Mouse (Mus musculus) hindbrain, embryonic 10.5 days (tissue): ENCODE data around the gene Sox5. TPM values are rescaled to one million over a fixed set of nuclear protein-coding genes. Genes with fewer than 3 reads are reported as not detected.
"Not testable (repeated sequence)": the region's sequence is repeated elsewhere in the genome, so short reads cannot be mapped to it uniquely, and the experiment has no call there.

ENCODE experiments used
- DNase-seq: peaks from one replicate; pipeline ENCODE4 v3.0.0-alpha.2; 2017; ENCODE audit warnings: low spot score
- H3K27ac ChIP-seq: fragments of 300-500 bp; sonication (generic); 2 replicates; pipeline ENCODE4 v1.5.1; 2016; ENCODE audit warnings: mild to moderate bottlenecking, moderate library complexity
- H3K27me3 ChIP-seq: fragments of 300-500 bp; sonication (generic); 2 replicates; pipeline ENCODE4 v1.6.1; 2016; ENCODE audit warnings: mild to moderate bottlenecking; ENCODE audit not compliant: poor library complexity, insufficient read depth, severe bottlenecking
- H3K36me3 ChIP-seq: fragments of 300-500 bp; sonication (generic); 2 replicates; pipeline ENCODE4 v1.6.1; 2016; ENCODE audit warnings: mild to moderate bottlenecking, moderate library complexity
- H3K4me1 ChIP-seq: fragments of 300-500 bp; sonication (generic); replicated peaks from 2 replicates; pipeline ENCODE4 v1.6.1; 2016; ENCODE audit warnings: mild to moderate bottlenecking
- H3K4me3 ChIP-seq: fragments of 300-500 bp; sonication (generic); 2 replicates; pipeline ENCODE4 v1.5.1; 2016; ENCODE audit warnings: mild to moderate bottlenecking, moderate library complexity
- H3K9me3 ChIP-seq: fragments of 300-500 bp; sonication (generic); 2 replicates; pipeline ENCODE4 v1.6.1; 2016; ENCODE audit warnings: mild to moderate bottlenecking, moderate library complexity
- WGBS: fragments of 180-500 bp; shearing (Covaris S2); methylation state at CpG from one replicate; pipeline ENCODE4 v1.1.7; 2016; 5-methylcytosine and 5-hydroxymethylcytosine counted together
- polyA plus RNA-seq: library from polyadenylated mRNA; unstranded; fragments of >200 nt; fragmentation: Nextera tagmentation; extraction: Ambion mirVana; gene quantifications from 2 replicates; pipeline ENCODE4 v1.2.1, GENCODE M21; 2016

Gene Sox5
- polyA plus RNA-seq, 1 experiment from 2014 or later: 30.6 TPM

GRCm38 (mm10) chr6:144203013-144203412 is 578.8 kb downstream of the Sox5 start:
- Histone ChIP-seq H3K27ac (no peak overlapping the region), H3K9me3 (no peaks in the 10 kb centered on the region), H3K36me3 (no peaks in the 10 kb centered on the region), H3K4me3 (0 out of 2 replicates have a peak overlapping the region, but pooled peaks have one; percentile 9), H3K4me1 (peaks cover 37% of the 10 kb centered on the region), H3K27me3 (no peaks in the 10 kb centered on the region)
- no peak for DNase-seq
- 50% methylated on average over 12 of the region's 12 CpGs for WGBS

- DNase-seq: no peak
- H3K27me3 ChIP-seq: no peaks in the 10 kb centered on the region
- no peaks in the 10 kb centered on the region for H3K9me3 ChIP-seq
- no peaks in the 10 kb centered on the region for H3K36me3 ChIP-seq
- H3K4me3 ChIP-seq: no peak overlapping the region
- 88% methylated on average over 5 of the region's 5 CpGs for WGBS
- H3K4me1 ChIP-seq: peaks cover 35% of the 10 kb centered on the region
- no peak overlapping the region for H3K27ac ChIP-seq
These were observed 580.3 kb downstream of the Sox5 start for GRCm38 (mm10) chr6:144201402-144202040.

- DNase-seq: no peak
- 0 out of 2 replicates have a peak, but pooled peaks cover under 1% of the 10 kb centered on the region for H3K9me3 ChIP-seq
- 72% methylated on average over 16 of the region's 16 CpGs for WGBS
- H3K4me3 ChIP-seq: no peak overlapping the region
- H3K36me3 ChIP-seq: no peaks in the 10 kb centered on the region
- no peak overlapping the region for H3K27ac ChIP-seq
- H3K4me1 ChIP-seq: peaks cover 9% of the 10 kb centered on the region
- no peaks in the 10 kb centered on the region for H3K27me3 ChIP-seq
These were observed 584.3 kb downstream of the Sox5 start for GRCm38 (mm10) chr6:144197209-144198119.

- Histone ChIP-seq H3K27ac (no peak overlapping the region), H3K9me3 (peaks cover 16% of the 10 kb centered on the region; the same call in 1 of the 2 replicates), H3K4me1 (peaks cover 7% of the 10 kb centered on the region), H3K27me3 (no peaks in the 10 kb centered on the region), H3K36me3 (peaks cover 13% of the 10 kb centered on the region), H3K4me3 (no peak overlapping the region)
- WGBS: 85% methylated on average over 14 of the region's 14 CpGs
- DNase-seq: no peak
These were observed 585.8 kb downstream of the Sox5 start for GRCm38 (mm10) chr6:144195934-144196333.

DNA sequence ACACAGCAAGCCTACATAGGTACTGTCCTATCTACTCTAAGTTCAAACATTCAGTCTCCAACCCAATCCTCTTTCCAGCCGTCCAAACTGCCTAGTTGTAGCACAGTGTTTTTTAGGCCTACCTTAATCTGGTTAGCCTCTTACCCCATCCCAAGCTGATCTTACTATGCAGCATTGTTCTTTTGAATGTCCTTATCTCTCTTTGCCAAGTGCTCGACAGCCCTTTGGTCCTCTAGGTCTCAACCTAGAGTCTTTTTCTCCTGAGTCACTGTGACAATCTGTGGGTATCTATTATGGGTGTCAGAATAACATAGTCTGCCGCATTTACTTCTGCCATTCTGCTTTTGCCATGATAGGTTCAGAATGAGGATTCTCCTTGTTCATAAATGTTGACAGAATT is 598.7 kb downstream of the Sox5 start:
- 0 out of 2 replicates have a peak, but pooled peaks cover 7% of the 10 kb centered on the region for H3K36me3 ChIP-seq
- no peak overlapping the region for H3K27ac ChIP-seq
- no peaks in the 10 kb centered on the region for H3K9me3 ChIP-seq
- H3K27me3 ChIP-seq: no peaks in the 10 kb centered on the region
- H3K4me1 ChIP-seq: peaks cover 27% of the 10 kb centered on the region
- WGBS: 91% methylated on average over 3 of the region's 3 CpGs
- DNase-seq: no peak
- H3K4me3 ChIP-seq: no peak overlapping the region

GRCm38 (mm10) chr6:144182429-144182828 is 599.3 kb downstream of the Sox5 start:
- H3K4me1 ChIP-seq: peaks cover 27% of the 10 kb centered on the region
- not testable (repeated sequence) for H3K36me3 ChIP-seq, H3K4me3 ChIP-seq, H3K27ac ChIP-seq, H3K9me3 ChIP-seq, H3K27me3 ChIP-seq, DNase-seq
- 95% methylated on average over 13 of the region's 13 CpGs for WGBS

DNA sequence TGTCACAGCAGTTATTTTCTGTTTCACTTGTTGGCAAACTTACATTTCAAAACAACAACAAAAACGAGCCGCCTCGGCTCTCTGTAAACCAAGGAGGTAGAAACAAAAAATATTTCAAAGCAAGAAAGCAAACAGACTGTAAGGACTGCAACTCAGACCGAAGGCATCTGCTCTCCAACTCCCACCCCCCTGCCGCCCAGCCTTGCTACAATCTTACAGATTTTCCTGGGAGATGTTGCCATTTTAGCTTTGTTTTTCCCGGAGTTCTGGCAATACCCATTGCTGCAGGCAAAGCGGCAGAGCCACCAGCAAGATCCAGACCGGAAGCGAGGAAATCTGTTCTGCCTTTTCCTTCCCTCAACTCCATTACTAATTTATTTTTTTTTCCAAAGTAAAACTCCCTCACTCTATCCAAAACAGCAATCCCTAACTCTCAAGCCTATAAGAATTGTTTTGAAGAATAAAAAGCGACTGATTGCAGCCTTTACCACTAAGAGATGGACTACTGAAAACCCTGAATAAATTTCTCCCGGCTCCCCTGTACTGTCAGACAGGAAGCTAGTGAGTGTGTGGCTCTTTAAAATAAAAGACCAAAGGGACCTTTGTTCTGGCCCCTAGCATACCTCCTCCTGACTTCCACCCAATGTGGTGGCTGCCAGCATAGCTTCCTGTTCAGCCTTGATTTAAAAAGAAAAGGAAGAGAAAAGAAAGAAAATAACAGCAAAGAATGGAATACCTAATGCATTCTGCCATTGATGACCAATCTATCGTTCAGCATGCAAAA is 600.5 kb downstream of the Sox5 start:
- Histone ChIP-seq H3K27ac (peak overlapping the region; percentile 85), H3K36me3 (0 out of 2 replicates have a peak, but pooled peaks cover 5% of the 10 kb centered on the region), H3K27me3 (no peaks in the 10 kb centered on the region), H3K4me1 (peaks cover 27% of the 10 kb centered on the region), H3K9me3 (no peaks in the 10 kb centered on the region), H3K4me3 (peak overlapping the region; percentile 30)
- 42% methylated on average over 12 of the region's 12 CpGs for WGBS
- no peak for DNase-seq

- H3K9me3 ChIP-seq: no peaks in the 10 kb centered on the region
- no peaks in the 10 kb centered on the region for H3K27me3 ChIP-seq
- WGBS: 74% methylated on average over 3 of the region's 3 CpGs
- H3K36me3 ChIP-seq: 0 out of 2 replicates have a peak, but pooled peaks cover 5% of the 10 kb centered on the region
- no peak overlapping the region for H3K27ac ChIP-seq
- H3K4me1 ChIP-seq: peaks cover 38% of the 10 kb centered on the region
- no peak overlapping the region for H3K4me3 ChIP-seq
- no peak for DNase-seq
These were observed 602.7 kb downstream of the Sox5 start for GRCm38 (mm10) chr6:144179111-144179510.

DNA sequence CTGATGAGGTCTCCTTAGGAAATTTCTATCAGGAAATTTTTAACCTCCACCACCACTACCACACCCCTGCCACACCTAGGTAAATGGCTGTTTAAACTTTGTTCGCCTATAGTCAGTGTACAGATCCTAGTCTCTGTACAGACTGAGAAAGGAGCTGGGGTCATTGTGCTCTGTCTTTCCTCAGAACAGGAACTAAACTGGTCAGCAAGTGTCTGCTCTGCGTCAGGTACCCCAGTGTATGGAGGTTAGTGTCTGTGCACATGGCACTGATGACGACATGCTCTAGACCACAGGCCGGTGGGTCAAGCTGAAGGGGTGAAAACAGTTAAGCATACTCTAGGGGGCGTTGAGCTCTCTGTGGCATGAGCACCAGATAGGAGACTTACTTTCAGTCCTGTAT is 605.1 kb downstream of the Sox5 start:
- Histone ChIP-seq H3K27ac (no peak overlapping the region), H3K36me3 (no peaks in the 10 kb centered on the region), H3K4me1 (peaks cover 40% of the 10 kb centered on the region), H3K27me3 (no peaks in the 10 kb centered on the region), H3K9me3 (no peaks in the 10 kb centered on the region), H3K4me3 (no peak overlapping the region)
- no peak for DNase-seq
- WGBS: 88% methylated on average over 5 of the region's 5 CpGs

GRCm38 (mm10) chr6:144175590-144175989 is 606.2 kb downstream of the Sox5 start:
- Histone ChIP-seq H3K4me3 (no peak overlapping the region), H3K4me1 (peaks cover 30% of the 10 kb centered on the region), H3K27me3 (no peaks in the 10 kb centered on the region), H3K36me3 (no peaks in the 10 kb centered on the region), H3K27ac (no peak overlapping the region), H3K9me3 (no peaks in the 10 kb centered on the region)
- WGBS: 93% methylated on average over 3 of the region's 3 CpGs
- no peak for DNase-seq

GRCm38 (mm10) chr6:144170541-144170940 is 611.2 kb downstream of the Sox5 start:
- Histone ChIP-seq H3K27me3 (no peaks in the 10 kb centered on the region), H3K4me1 (peaks cover 63% of the 10 kb centered on the region)

DNA sequence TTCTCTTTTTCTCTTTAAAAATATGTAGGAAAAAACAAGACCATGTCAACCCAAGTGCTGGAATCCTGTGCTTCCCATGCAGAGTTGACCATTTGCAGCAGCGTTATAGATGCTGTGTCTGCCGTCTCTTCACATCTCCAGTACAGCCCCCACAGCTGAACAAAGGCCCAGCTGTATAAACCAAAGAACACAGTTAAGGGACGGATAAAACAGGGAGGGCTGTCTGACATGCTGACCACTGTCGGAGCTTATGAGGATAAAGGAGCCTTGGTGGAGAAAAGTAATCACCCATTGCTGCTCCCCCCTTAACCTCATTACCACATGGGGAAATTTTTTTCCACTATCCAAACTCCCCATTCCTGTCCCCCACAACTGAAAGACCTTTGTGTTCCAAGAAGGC is 612.0 kb downstream of the Sox5 start:
- peak overlapping the region; percentile 78 for H3K27ac ChIP-seq
- WGBS: 20% methylated on average over 4 of the region's 4 CpGs
- H3K9me3 ChIP-seq: no peaks in the 10 kb centered on the region
- DNase-seq: no peak
- peaks cover 66% of the 10 kb centered on the region for H3K4me1 ChIP-seq
- H3K36me3 ChIP-seq: no peaks in the 10 kb centered on the region
- H3K4me3 ChIP-seq: no peak overlapping the region
- no peaks in the 10 kb centered on the region for H3K27me3 ChIP-seq

More at GRCm38 (mm10) chr6:144170541-144170940, 611.2 kb downstream of the Sox5 start:
- Histone ChIP-seq H3K4me3 (no peak overlapping the region), H3K9me3 (no peaks in the 10 kb centered on the region), H3K27ac (no peak overlapping the region), H3K36me3 (no peaks in the 10 kb centered on the region)
- no peak for DNase-seq
- WGBS: 87% methylated on average over 4 of the region's 4 CpGs
